Mouse (Mus musculus): ENCODE data around the gene Olfr67. TPM values are rescaled to one million over a fixed set of nuclear protein-coding genes. Genes with fewer than 3 reads are reported as not detected.
"Not testable (repeated sequence)": the region's sequence is repeated elsewhere in the genome, so short reads cannot be mapped to it uniquely, and the experiment has no call there.

Gene Olfr67
- polyA plus RNA-seq, 1 experiment from 2014 or later, result not detected

DNA sequence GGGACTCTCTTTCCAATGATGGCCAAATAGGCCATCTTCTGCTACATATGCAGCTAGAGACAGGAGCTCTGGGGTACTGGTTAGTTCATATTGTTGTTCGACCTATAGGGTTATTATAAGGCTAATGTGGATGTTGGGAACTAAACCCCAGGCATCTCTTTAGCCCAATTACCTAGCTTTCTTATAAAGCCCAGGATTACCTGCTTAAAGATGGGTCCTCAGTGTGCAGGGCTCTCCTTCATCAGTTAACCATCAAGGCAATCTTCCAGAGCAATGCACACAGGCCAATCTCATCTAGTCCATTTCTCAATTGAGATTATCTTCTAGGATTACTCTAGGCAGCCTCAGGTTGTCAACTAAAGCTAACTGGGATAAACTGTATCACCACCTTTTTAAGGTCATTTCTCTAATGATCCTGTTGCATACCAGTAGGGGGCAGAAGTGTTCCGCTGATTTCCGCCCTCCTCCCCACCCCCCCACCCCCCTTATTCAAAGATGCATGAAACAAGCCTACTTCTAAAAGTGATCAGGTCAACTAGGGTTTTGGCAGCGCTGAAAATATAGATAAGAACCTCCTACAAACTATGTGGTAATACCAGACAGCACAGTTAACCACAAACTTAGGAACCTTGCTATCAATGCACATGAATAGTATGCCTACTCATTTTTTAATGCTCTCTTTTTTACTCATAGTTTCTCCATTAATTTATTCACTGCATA lies 1.2 kb upstream of the Olfr67 start:
- H3K4me1 ChIP-seq (ENCODE audit: control insufficient read depth, insufficient read depth, low read length), result no peaks in the 10 kb centered on the region
- H3K36me3 ChIP-seq (ENCODE audit: control insufficient read depth, insufficient read depth, low read length), result no peaks in the 10 kb centered on the region
- H3K9me3 ChIP-seq (replicated peaks; ENCODE audit: control insufficient read depth, low read length, poor library complexity, severe bottlenecking), result no peaks in the 10 kb centered on the region
- no peak overlapping the region for H3K27ac ChIP-seq (ENCODE audit: low read length)
- H3K4me3 ChIP-seq (ENCODE audit: low read depth, low read length), result no peak overlapping the region
- ATAC-seq, result no peak
- H3K4me2 ChIP-seq (ENCODE audit: low read length), result no peak overlapping the region
- 19% methylated on average over 4 of the region's 4 CpGs for WGBS
- no peak overlapping the region for H3K9ac ChIP-seq (ENCODE audit: low read depth, low read length)
- H3K27me3 ChIP-seq (ENCODE audit: control insufficient read depth, insufficient read depth, low read depth, low read length), result no peaks in the 10 kb centered on the region

DNA sequence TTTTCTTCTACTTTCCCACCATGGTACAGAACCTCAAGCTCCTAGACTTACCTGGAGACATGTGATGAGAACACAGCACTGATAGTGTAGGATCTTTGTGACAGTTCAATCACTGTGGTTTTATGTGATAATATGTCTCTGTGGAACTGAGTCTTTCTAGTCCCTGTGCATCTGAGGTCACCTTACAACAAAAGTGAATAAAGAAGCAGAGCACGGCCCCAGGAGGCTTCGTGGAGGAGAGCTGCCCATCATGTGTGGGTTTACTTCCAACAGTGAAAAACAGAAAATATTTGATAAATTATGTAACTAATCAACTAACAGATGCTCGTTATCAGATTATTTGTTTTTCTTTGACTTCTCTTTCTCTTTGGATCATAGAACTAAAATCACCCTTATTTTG lies 12.0 kb downstream of the Olfr67 start, which contains the start of gene Olfr68:
TSS of gene Olfr68 (minus strand) at position 101 of the 400 bp plus-strand sequence.
- no peak for ATAC-seq
- H3K4me2 ChIP-seq (ENCODE audit: low read length), result no peak within 1 kb of the TSS
- WGBS, result 74% methylated on average over 3 of the region's 3 CpGs
- H3K9me3 ChIP-seq (replicated peaks; ENCODE audit: control insufficient read depth, low read length, poor library complexity, severe bottlenecking), result no peaks in the 10 kb centered on the region
- H3K4me3 ChIP-seq (ENCODE audit: low read depth, low read length), result no peak within 1 kb of the TSS
- H3K36me3 ChIP-seq (ENCODE audit: control insufficient read depth, insufficient read depth, low read length), result no peaks in the 10 kb centered on the region
- no peak within 1 kb of the TSS for H3K9ac ChIP-seq (ENCODE audit: low read depth, low read length)
- no peaks in the 10 kb centered on the region for H3K27me3 ChIP-seq (ENCODE audit: control insufficient read depth, insufficient read depth, low read depth, low read length)
- H3K4me1 ChIP-seq (ENCODE audit: control insufficient read depth, insufficient read depth, low read length), result no peaks in the 10 kb centered on the region
- H3K27ac ChIP-seq (ENCODE audit: low read length), result no peak within 1 kb of the TSS

DNA sequence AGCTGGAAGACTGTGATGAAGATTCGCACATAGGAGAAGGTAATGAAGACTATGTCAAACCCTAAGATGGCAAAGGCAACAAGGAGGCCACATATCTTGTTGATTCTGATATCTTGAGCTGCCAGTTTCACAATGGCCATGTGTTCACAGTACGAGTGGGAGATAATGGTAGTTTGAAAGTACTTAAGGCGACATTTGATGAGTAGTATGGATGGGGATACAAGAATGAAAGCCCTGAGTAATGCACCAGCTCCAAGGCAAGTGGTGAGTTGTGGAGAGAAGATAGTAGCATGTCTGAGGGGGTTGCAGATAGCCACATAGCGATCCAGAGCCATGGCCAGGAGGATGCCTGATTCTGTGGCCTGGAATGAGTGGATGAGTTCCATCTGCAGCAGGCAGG lies 14.0 kb downstream of the Olfr67 start:
- not testable (repeated sequence) for H3K36me3 ChIP-seq (ENCODE audit: control insufficient read depth, insufficient read depth, low read length); H3K4me1 ChIP-seq (ENCODE audit: control insufficient read depth, insufficient read depth, low read length); H3K9ac ChIP-seq (ENCODE audit: low read depth, low read length); H3K4me3 ChIP-seq (ENCODE audit: low read depth, low read length); H3K9me3 ChIP-seq (replicated peaks; ENCODE audit: control insufficient read depth, low read length, poor library complexity, severe bottlenecking); ATAC-seq; H3K27me3 ChIP-seq (ENCODE audit: control insufficient read depth, insufficient read depth, low read depth, low read length); H3K27ac ChIP-seq (ENCODE audit: low read length); H3K4me2 ChIP-seq (ENCODE audit: low read length)
- WGBS, result 94% methylated on average over 3 of the region's 4 CpGs

DNA sequence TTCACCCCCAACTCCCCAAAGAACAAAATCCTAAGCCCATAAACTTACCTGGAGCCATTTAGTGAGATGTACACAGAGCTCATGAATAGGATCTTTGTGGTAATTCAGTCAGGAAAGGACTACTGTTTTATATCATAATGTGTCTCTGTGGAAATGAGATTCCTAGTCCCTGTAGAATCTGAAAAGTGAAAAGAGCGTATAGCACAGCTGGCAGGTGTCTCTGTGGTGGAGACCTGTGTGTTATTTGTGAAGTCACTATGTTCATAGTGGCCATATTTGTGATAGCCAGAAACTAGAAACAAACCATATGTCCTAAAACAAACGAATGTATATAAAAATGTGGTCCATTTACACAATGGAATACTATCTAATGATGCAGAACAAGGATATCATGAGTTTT lies 20.1 kb downstream of the Olfr67 start, which contains the start of gene Olfr69:
TSS of gene Olfr69 (minus strand) at position 101 of the 400 bp plus-strand sequence.
- Histone ChIP-seq H3K9me3 (replicated peaks; ENCODE audit: control insufficient read depth, low read length, poor library complexity, severe bottlenecking) (no peaks in the 10 kb centered on the region), H3K4me2 (ENCODE audit: low read length) (no peak within 1 kb of the TSS), H3K9ac (ENCODE audit: low read depth, low read length) (no peak within 1 kb of the TSS), H3K4me1 (ENCODE audit: control insufficient read depth, insufficient read depth, low read length) (no peaks in the 10 kb centered on the region), H3K27me3 (ENCODE audit: control insufficient read depth, insufficient read depth, low read depth, low read length) (no peaks in the 10 kb centered on the region), H3K4me3 (ENCODE audit: low read depth, low read length) (no peak within 1 kb of the TSS), H3K36me3 (ENCODE audit: control insufficient read depth, insufficient read depth, low read length) (no peaks in the 10 kb centered on the region), H3K27ac (ENCODE audit: low read length) (no peak within 1 kb of the TSS)
- WGBS, result 76% methylated on average over 2 of the region's 2 CpGs
- no peak for ATAC-seq

DNA sequence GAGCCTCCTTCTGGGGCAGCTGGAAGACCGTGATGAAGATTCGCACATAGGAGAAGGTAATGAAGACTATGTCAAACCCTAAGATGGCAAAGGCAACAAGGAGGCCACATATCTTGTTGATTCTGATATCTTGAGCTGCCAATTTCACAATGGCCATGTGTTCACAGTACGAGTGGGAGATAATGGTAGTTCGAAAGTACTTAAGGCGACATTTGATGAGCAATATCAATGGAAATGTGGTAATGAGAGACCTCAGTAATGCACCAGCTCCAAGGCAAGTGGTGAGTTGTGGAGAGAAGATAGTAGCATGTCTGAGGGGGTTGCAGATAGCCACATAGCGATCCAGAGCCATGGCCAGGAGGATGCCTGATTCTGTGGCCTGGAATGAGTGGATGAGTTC lies 23.9 kb downstream of the Olfr67 start:
- H3K9me3 ChIP-seq (replicated peaks; ENCODE audit: control insufficient read depth, low read length, poor library complexity, severe bottlenecking); H3K27me3 ChIP-seq (ENCODE audit: control insufficient read depth, insufficient read depth, low read depth, low read length); H3K4me2 ChIP-seq (ENCODE audit: low read length); ATAC-seq; H3K27ac ChIP-seq (ENCODE audit: low read length); H3K36me3 ChIP-seq (ENCODE audit: control insufficient read depth, insufficient read depth, low read length); H3K4me3 ChIP-seq (ENCODE audit: low read depth, low read length); H3K9ac ChIP-seq (ENCODE audit: low read depth, low read length); H3K4me1 ChIP-seq (ENCODE audit: control insufficient read depth, insufficient read depth, low read length): not testable (repeated sequence)
- 93% methylated on average over 5 of the region's 6 CpGs for whole genome bisulfite sequencing

DNA sequence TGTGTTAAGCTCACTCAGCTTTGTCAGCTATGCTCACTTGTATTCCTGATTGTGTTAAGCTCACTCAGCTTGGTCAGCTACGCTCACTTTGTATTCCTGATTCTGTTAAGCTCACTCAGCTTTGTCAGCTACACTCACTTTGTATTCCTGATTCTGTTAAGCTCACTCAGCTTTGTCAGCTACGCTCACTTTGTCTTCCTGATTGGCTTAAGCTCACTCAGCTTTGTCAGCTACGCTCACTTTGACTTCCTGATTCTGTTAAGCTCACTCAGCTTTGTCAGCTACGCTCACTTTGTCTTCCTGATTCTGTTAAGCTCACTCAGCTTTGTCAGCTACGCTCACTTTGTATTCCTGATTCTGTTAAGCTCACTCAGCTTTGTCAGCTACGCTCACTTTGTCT lies 29.4 kb downstream of the Olfr67 start:
- H3K27ac ChIP-seq (ENCODE audit: low read length); ATAC-seq; H3K4me1 ChIP-seq (ENCODE audit: control insufficient read depth, insufficient read depth, low read length); H3K4me2 ChIP-seq (ENCODE audit: low read length); H3K36me3 ChIP-seq (ENCODE audit: control insufficient read depth, insufficient read depth, low read length); H3K9ac ChIP-seq (ENCODE audit: low read depth, low read length); H3K27me3 ChIP-seq (ENCODE audit: control insufficient read depth, insufficient read depth, low read depth, low read length); H3K4me3 ChIP-seq (ENCODE audit: low read depth, low read length); H3K9me3 ChIP-seq (replicated peaks; ENCODE audit: control insufficient read depth, low read length, poor library complexity, severe bottlenecking): not testable (repeated sequence)
- 91% methylated on average over 6 of the region's 6 CpGs for WGBS

DNA sequence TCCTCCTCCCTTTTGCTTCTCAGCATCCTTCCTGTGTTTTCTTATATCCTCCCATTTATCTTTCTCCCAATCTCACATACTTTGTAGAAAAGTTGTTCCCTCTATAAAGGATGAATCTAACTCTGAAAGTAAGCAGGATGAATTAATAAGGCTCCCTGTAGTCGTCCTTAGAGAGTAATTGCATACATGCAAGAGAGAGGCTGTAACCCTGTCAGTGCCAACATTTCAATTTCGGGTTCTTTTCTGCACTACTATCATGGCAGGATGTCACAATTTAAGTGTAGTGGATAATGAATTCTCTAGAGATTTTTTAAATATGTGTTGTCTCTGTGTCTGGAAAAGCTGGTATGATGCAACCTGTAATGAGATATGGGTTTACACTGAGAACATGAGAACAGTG lies 34.4 kb downstream of the Olfr67 start, which contains the start of gene Olfr630:
TSS of gene Olfr630 (minus strand) at position 101 of the 400 bp plus-strand sequence.
- H3K9me3 ChIP-seq (replicated peaks; ENCODE audit: control insufficient read depth, low read length, poor library complexity, severe bottlenecking), result no peaks in the 10 kb centered on the region
- H3K27ac ChIP-seq (ENCODE audit: low read length), result no peak within 1 kb of the TSS
- WGBS, result 47% methylated on average over 2 of the region's 2 CpGs
- H3K9ac ChIP-seq (ENCODE audit: low read depth, low read length), result no peak within 1 kb of the TSS
- no peaks in the 10 kb centered on the region for H3K27me3 ChIP-seq (ENCODE audit: control insufficient read depth, insufficient read depth, low read depth, low read length)
- H3K36me3 ChIP-seq (ENCODE audit: control insufficient read depth, insufficient read depth, low read length), result no peaks in the 10 kb centered on the region
- no peak for ATAC-seq
- H3K4me3 ChIP-seq (ENCODE audit: low read depth, low read length), result no peak within 1 kb of the TSS
- no peak within 1 kb of the TSS for H3K4me2 ChIP-seq (ENCODE audit: low read length)
- no peaks in the 10 kb centered on the region for H3K4me1 ChIP-seq (ENCODE audit: control insufficient read depth, insufficient read depth, low read length)

DNA sequence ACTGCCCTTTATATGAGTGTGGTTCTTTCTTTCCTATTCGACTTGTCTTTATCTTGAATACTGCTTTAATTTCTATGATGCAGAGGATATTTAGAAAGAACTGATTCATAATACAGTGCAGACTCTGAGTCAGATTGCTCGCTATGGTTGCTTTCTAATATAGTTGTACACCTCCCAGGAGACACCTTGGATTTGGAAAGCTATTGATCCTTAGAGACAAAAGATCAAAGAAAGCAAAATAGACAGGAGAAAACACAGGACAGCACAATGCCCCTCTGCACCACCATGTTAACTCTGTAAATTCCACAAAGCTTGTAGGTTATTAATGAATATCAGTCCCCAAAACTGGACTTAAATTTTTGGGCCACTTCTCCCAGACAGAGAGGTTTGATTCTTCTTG lies 46.8 kb downstream of the Olfr67 start, which contains the start of gene Olfr629:
TSS of gene Olfr629 (minus strand) at position 101 of the 400 bp plus-strand sequence.
- no peaks in the 10 kb centered on the region for H3K36me3 ChIP-seq (ENCODE audit: control insufficient read depth, insufficient read depth, low read length)
- H3K27me3 ChIP-seq (ENCODE audit: control insufficient read depth, insufficient read depth, low read depth, low read length), result no peaks in the 10 kb centered on the region
- 83% methylated on average over 2 of the region's 2 CpGs for WGBS
- no peak within 1 kb of the TSS for H3K4me2 ChIP-seq (ENCODE audit: low read length)
- H3K27ac ChIP-seq (ENCODE audit: low read length), result no peak within 1 kb of the TSS
- H3K4me1 ChIP-seq (ENCODE audit: control insufficient read depth, insufficient read depth, low read length), result no peaks in the 10 kb centered on the region
- H3K9me3 ChIP-seq (replicated peaks; ENCODE audit: control insufficient read depth, low read length, poor library complexity, severe bottlenecking), result peaks cover 2% of the 10 kb centered on the region; the same call in 1 of the 2 replicates
- no peak within 1 kb of the TSS for H3K9ac ChIP-seq (ENCODE audit: low read depth, low read length)
- no peak within 1 kb of the TSS for H3K4me3 ChIP-seq (ENCODE audit: low read depth, low read length)
- no peak for ATAC-seq

Data from midbrain, embryonic 16.5 days (tissue).